Mouse (Mus musculus): ENCODE results near the gene Ccdc14.

DNA sequence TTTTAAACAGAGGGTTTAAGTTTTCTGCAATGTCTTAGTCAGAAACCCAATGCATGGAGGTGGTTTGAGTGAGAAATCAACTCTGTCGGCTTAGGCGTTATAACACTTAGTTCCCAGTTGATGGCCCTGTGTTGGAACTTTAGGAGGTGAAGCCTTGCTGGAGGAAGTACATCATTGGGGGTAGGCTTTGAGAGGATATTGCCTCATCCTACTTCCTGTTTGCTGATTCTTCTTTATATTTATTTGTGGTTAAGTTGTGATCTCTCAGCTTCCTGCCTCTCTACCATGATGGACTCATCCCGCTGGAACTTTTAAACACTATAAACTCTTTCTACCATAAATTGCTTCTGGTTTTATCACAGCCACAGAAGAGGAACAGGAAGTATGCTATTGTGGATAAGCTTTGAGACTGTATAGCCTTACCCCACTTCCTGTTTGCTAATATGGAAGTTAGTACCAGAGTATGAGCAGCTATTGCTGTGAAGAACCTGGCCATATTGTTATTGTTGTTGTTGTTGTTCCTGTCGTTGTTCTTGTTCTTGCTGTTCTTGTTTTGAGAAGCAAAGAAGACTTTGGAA is 48.3 kb downstream of the Ccdc14 start:
- no peak for TF ChIP-seq EP300 (IDR thresholded peaks at IDR 0.05; ENCODE audit: low read depth)
- TF ChIP-seq CTCF (IDR thresholded peaks at IDR 0.05; ENCODE audit: low read depth) = no peak
